Mouse (Mus musculus) kidney, postnatal 0 days (tissue): Measurements from ENCODE around the gene Sugct. TPM values are rescaled to one million over a fixed set of nuclear protein-coding genes. Genes with fewer than 3 reads are reported as not detected.

Experiments
- ATAC-seq: fragments of 200-750 bp; cut with Nextera tagmentation; replicated peaks from 2 replicates; pipeline ENCODE4 v1.8.0; 2017; ENCODE audit warnings: low read depth, moderate number of reproducible peaks, moderate TSS enrichment, moderate library complexity; ENCODE audit not compliant: low FRiP score
- DNase-seq: peaks from one replicate; pipeline ENCODE4 v3.0.0-alpha.2; 2016; ENCODE audit warnings: low spot score
- H3K27ac ChIP-seq: fragments of 300-500 bp; sonication (generic); 2 replicates; pipeline ENCODE4 v1.5.1; 2014; ENCODE audit warnings: mild to moderate bottlenecking
- H3K27me3 ChIP-seq: fragments of 300-500 bp; sonication (generic); 2 replicates; pipeline ENCODE4 v1.6.1; 2014; ENCODE audit warnings: low read length, mixed read lengths; ENCODE audit not compliant: insufficient read depth
- H3K36me3 ChIP-seq: fragments of 300-500 bp; sonication (generic); 2 replicates; pipeline ENCODE4 v1.6.1; 2014; ENCODE audit warnings: low read length, mixed read lengths; ENCODE audit not compliant: insufficient read depth
- H3K4me1 ChIP-seq: fragments of 300-500 bp; sonication (generic); replicated peaks from 2 replicates; pipeline ENCODE4 v1.6.1; 2014; ENCODE audit warnings: antibody characterized with exemption, low read length, mixed read lengths; ENCODE audit not compliant: insufficient read depth
- H3K4me2 ChIP-seq: fragments of 300-500 bp; sonication (generic); 2 replicates; pipeline ENCODE4 v1.6.1; 2014; ENCODE audit warnings: mild to moderate bottlenecking, low read length, moderate library complexity, mixed read lengths
- H3K4me3 ChIP-seq: fragments of 300-500 bp; sonication (generic); replicated peaks from 2 replicates; pipeline ENCODE4 v1.5.1; 2014; ENCODE audit warnings: low read depth, low read length
- H3K9ac ChIP-seq: fragments of 300-500 bp; sonication (generic); 2 replicates; pipeline ENCODE4 v1.6.1; 2014; ENCODE audit warnings: low read depth, low read length
- H3K9me3 ChIP-seq: fragments of 300-500 bp; sonication (generic); replicated peaks from 2 replicates; pipeline ENCODE4 v1.6.1; 2016; ENCODE audit warnings: low read length, inconsistent platforms, mixed read lengths
- CTCF ChIP-seq: IDR thresholded peaks from 2 replicates; pipeline ENCODE4 v1.5.1; 2016; ENCODE audit warnings: antibody characterized with exemption, low read depth, mild to moderate bottlenecking, moderate library complexity
- WGBS: fragments of 180-500 bp; shearing (Covaris S2); extraction: QIAGEN DNeasy Blood & Tissue Kit; methylation state at CpG from one replicate; pipeline ENCODE4 v1.1.7; 2014; 5-methylcytosine and 5-hydroxymethylcytosine counted together
- polyA plus RNA-seq: library from polyadenylated mRNA; unstranded; fragments of >200 nt; fragmentation: Nextera tagmentation; extraction: Ambion mirVana; gene quantifications from 2 replicates; pipeline ENCODE4 v1.2.1, GENCODE M21; 2015

The Sugct gene
- polyA plus RNA-seq, 1 experiment from 2014 or later, result 33.1 TPM

- no peak overlapping the region for H3K4me2 ChIP-seq
- ATAC-seq, result no peak
- no peak overlapping the region for H3K4me3 ChIP-seq
- H3K4me1 ChIP-seq, result no peaks in the 10 kb centered on the region
- H3K27ac ChIP-seq, result no peak overlapping the region
- 86% methylated on average over 12 of the region's 12 CpGs for WGBS
- H3K36me3 ChIP-seq, result no peaks in the 10 kb centered on the region
- no peak for DNase-seq
- no peaks in the 10 kb centered on the region for H3K27me3 ChIP-seq
- H3K9ac ChIP-seq, result no peak overlapping the region
- H3K9me3 ChIP-seq, result no peaks in the 10 kb centered on the region
- no peak for TF ChIP-seq CTCF
Observed at GRCm38 (mm10) chr13:16938552-16939465, 756.5 kb downstream of the Sugct start.

- Histone ChIP-seq H3K4me2 (no peak overlapping the region), H3K4me1 (no peaks in the 10 kb centered on the region), H3K9me3 (no peaks in the 10 kb centered on the region), H3K27me3 (no peaks in the 10 kb centered on the region), H3K9ac (no peak overlapping the region), H3K27ac (no peak overlapping the region), H3K36me3 (no peaks in the 10 kb centered on the region), H3K4me3 (no peak overlapping the region)
- DNase-seq (no peak), ATAC-seq (no peak)
- TF ChIP-seq CTCF, result no peak
- 72% methylated on average over 11 of the region's 11 CpGs for WGBS
Observed at GRCm38 (mm10) chr13:16937422-16938202, 757.7 kb downstream of the Sugct start.

DNA sequence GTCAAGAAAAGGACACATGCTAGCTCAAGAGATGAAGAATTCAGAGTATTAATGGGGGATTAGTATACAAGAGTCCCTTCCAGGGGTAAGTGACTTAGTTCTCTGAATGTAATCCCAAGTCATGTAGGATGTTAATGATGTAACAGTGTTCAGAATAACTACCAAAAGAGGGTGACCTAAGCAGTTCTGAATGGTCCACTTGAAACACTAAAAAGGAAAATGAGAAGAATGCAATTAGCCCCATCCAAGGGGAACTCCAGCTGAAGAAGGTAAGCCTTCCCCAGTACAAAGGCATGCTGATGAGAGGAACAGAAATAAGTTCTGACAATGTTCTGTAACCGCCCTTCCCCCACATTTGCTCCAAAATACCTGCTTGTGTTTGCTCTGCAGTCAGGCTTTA is 760.3 kb downstream of the Sugct start:
- WGBS, result 90% methylated on average over 1 of the region's 1 CpGs
- Histone ChIP-seq H3K4me3 (no peak overlapping the region), H3K36me3 (no peaks in the 10 kb centered on the region), H3K4me1 (no peaks in the 10 kb centered on the region), H3K27ac (no peak overlapping the region), H3K4me2 (no peak overlapping the region), H3K9ac (no peak overlapping the region), H3K9me3 (no peaks in the 10 kb centered on the region), H3K27me3 (no peaks in the 10 kb centered on the region)
- TF ChIP-seq CTCF, result no peak
- no peak for DNase-seq
- ATAC-seq, result no peak

DNA sequence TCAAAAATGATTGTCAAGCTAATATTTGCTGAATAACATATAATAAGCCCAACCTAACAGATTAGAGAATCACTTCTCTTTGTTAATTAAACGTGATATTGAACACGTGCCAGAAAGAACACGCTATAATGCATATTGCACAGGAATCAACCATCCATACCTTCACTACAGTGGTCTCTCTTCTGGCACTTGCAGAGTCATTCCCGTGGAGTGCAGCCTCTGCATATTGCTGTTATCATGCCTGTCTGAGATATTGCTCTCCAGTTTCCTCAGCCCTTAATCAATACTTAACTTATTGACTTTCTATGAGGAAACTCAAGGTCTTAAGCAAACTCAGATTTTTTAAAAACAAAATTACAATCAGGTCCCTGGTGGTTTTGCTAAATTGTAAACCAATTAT is 761.8 kb downstream of the Sugct start:
- DNase-seq (no peak), ATAC-seq (no peak)
- H3K4me2 ChIP-seq, result no peak overlapping the region
- H3K4me1 ChIP-seq, result no peaks in the 10 kb centered on the region
- H3K27ac ChIP-seq, result no peak overlapping the region
- H3K4me3 ChIP-seq, result no peak overlapping the region
- H3K9me3 ChIP-seq, result no peaks in the 10 kb centered on the region
- no peaks in the 10 kb centered on the region for H3K27me3 ChIP-seq
- no peak overlapping the region for H3K9ac ChIP-seq
- 85% methylated on average over 4 of the region's 4 CpGs for WGBS
- TF ChIP-seq CTCF, result no peak
- no peaks in the 10 kb centered on the region for H3K36me3 ChIP-seq

DNA sequence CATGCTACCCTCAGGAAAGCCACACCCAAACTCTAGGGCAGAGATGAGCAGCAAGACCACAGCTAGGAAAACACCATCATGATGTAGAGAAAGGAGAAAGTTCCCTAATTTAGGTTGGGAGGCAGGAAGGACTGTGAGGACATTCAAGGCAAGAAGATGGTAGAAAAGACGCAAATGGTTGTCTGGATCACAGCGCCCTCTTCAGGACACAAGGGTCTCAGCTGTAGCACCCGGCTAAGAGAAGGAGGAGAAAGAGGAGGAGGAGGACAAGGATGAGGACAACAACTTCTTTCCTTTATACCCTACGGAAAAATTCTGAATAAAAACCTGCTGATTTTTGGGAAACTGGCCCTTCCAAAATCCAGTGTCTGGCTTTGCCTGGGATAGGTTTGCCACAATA is 774.0 kb downstream of the Sugct start:
- peak; percentile 31; the same call in 1 of the 2 replicates for TF ChIP-seq CTCF
- 46% methylated on average over 4 of the region's 4 CpGs for WGBS
- Histone ChIP-seq H3K27me3 (no peaks in the 10 kb centered on the region), H3K36me3 (no peaks in the 10 kb centered on the region), H3K9me3 (no peaks in the 10 kb centered on the region), H3K9ac (no peak overlapping the region), H3K4me3 (no peak overlapping the region), H3K4me1 (no peaks in the 10 kb centered on the region), H3K4me2 (no peak overlapping the region), H3K27ac (no peak overlapping the region)
- no peak for DNase-seq
- no peak for ATAC-seq

DNA sequence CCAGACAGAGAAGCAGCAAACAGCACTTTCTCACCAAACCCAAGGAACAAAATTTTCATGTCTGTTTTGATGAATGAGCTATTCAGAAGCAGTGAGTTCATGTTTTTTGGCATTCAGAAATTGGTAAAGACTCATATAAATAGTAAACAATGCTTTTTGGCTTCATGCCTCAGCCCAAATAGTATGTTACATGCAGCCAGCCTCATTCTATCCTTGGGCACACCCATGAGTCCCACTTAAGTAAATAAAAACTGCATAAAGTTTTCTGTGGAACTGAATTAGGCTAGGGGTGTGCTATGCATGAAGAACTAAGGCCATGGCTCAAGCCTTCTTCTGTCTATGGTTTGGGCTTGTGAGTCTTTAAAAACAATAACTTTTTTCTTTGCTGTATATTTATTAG is 779.7 kb downstream of the Sugct start:
- H3K27ac ChIP-seq, result no peak overlapping the region
- no peak for TF ChIP-seq CTCF
- H3K36me3 ChIP-seq, result no peaks in the 10 kb centered on the region
- H3K4me1 ChIP-seq, result no peaks in the 10 kb centered on the region
- no peak overlapping the region for H3K9ac ChIP-seq
- H3K27me3 ChIP-seq, result no peaks in the 10 kb centered on the region
- no peaks in the 10 kb centered on the region for H3K9me3 ChIP-seq
- no peak overlapping the region for H3K4me3 ChIP-seq
- ATAC-seq (no peak), DNase-seq (no peak)
- H3K4me2 ChIP-seq, result no peak overlapping the region
